Mouse (Mus musculus) liver, postnatal 0 days (tissue): ENCODE data around the gene Slc44a5.

Experiments
- CTCF ChIP-seq: sonication (generic); IDR thresholded peaks from 2 replicates; pipeline ENCODE4 v1.5.1; 2016; ENCODE audit warnings: antibody characterized with exemption, low read depth
- EP300 ChIP-seq: IDR thresholded peaks from 2 replicates; pipeline ENCODE4 v1.6.1; 2016; ENCODE audit warnings: antibody characterized with exemption, low read depth, mild to moderate bottlenecking

DNA sequence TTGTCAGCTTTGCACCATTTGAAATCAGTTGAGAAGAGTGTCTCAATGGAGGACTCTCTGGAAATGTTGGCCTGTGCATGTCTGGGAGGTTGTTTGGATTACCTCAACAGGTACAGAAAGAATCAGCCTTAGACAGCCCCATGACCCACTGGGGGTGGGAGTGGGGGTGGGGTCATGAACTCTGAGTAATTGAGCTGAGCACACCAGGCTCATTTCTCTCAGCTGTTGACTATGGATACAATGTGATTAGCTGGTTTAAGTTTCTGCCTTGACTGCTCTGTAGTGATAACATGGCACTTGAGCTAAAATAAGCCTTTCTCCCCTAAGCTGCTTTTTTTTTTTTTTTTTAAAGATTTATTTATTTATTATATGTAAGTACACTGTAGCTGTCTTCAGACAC lies 242.5 kb downstream of the Slc44a5 start:
- no peak for TF ChIP-seq CTCF
- no peak for TF ChIP-seq EP300
